Mouse (Mus musculus) v-Abl transformed pro-B cells (cell line): ENCODE results near the gene Nim1k.

Source experiments
- in situ Hi-C, 2 experiments: fragments of 400-800 bp; cut with MboI; formaldehyde crosslinking; loops; one replicate each; pipeline ENCODE4 v1.15.1; 2025; ENCODE audit not compliant: unreplicated experiment in 2 of 2

Nim1k gene

GRCm38 (mm10) chr13:119755681-119756471, at the start of gene Nim1k:
Gene Nim1k, minus strand, starts transcription at chr13:119755882.
- in situ Hi-C loops = no loop called here

- in situ Hi-C loops = loop anchor here in 1 of 2 experiments (25.0 kb wide), 2 partner anchors 435 to 1410 kb away; partner anchors contain the start of genes B430218F22Rik and Mrps30
Measured at GRCm38 (mm10) chr13:119797656-119798055, 42.0 kb upstream of the Nim1k start.

GRCm38 (mm10) chr13:119792791-119793404, 37.2 kb upstream of the Nim1k start:
- in situ Hi-C loops = loop anchor here in 1 of 2 experiments (5.0 to 25.0 kb wide), 3 partner anchors 101 to 1406 kb away; partner anchors contain the start of genes B430218F22Rik, Hmgcs1 and Mrps30

GRCm38 (mm10) chr13:119791580-119792135, 36.0 kb upstream of the Nim1k start:
- in situ Hi-C loops = loop anchor here in 1 of 2 experiments (5.0 to 25.0 kb wide), 3 partner anchors 99 to 1404 kb away; partner anchors contain the start of genes B430218F22Rik, Hmgcs1 and Mrps30

- in situ Hi-C loops = loop anchor here in 1 of 2 experiments (5.0 to 25.0 kb wide), 3 partner anchors 99 to 1404 kb away; partner anchors contain the start of genes B430218F22Rik, Hmgcs1 and Mrps30
Measured at GRCm38 (mm10) chr13:119790761-119791579, 35.3 kb upstream of the Nim1k start, which contains the start of gene Zfp131. Gene Zfp131, minus strand, starts transcription at chr13:119790889.

GRCm38 (mm10) chr13:119789851-119790717, 34.4 kb upstream of the Nim1k start:
- in situ Hi-C loops = loop anchor here (5.0 to 25.0 kb wide), 4 partner anchors 98 to 1403 kb away; partner anchors contain the start of genes B430218F22Rik (in 1 of the 2), Hmgcs1 (in 1 of the 2) and Mrps30 (in 1 of the 2)

- in situ Hi-C loops = loop anchor here in 1 of 2 experiments (25.0 kb wide), 2 partner anchors 421 to 1396 kb away; partner anchors contain the start of genes B430218F22Rik and Mrps30
Measured at GRCm38 (mm10) chr13:119783581-119783980, 27.9 kb upstream of the Nim1k start.

- in situ Hi-C loops = no loop called here
Measured at GRCm38 (mm10) chr13:119768541-119768940, 12.9 kb upstream of the Nim1k start.

GRCm38 (mm10) chr13:119766480-119766879, 10.8 kb upstream of the Nim1k start:
- in situ Hi-C loops = no loop called here

GRCm38 (mm10) chr13:119756831-119757230, 1.1 kb upstream of the Nim1k start:
- in situ Hi-C loops = no loop called here

GRCm38 (mm10) chr13:119755141-119755547, 538 bp downstream of the Nim1k start:
- in situ Hi-C loops = no loop called here

- in situ Hi-C loops = no loop called here
Measured at GRCm38 (mm10) chr13:119754635-119755020, 1.1 kb downstream of the Nim1k start.

- in situ Hi-C loops = no loop called here
Measured at GRCm38 (mm10) chr13:119753859-119754634, 1.6 kb downstream of the Nim1k start.

- in situ Hi-C loops = no loop called here
Measured at GRCm38 (mm10) chr13:119746930-119747329, 8.8 kb downstream of the Nim1k start.

GRCm38 (mm10) chr13:119743470-119743869, 12.2 kb downstream of the Nim1k start:
- in situ Hi-C loops = no loop called here

GRCm38 (mm10) chr13:119742711-119743415, 12.8 kb downstream of the Nim1k start:
- in situ Hi-C loops = no loop called here

GRCm38 (mm10) chr13:119741390-119742237, 14.1 kb downstream of the Nim1k start:
- in situ Hi-C loops = no loop called here
